In genomic region chr2:116062251-116062651, GRCm38 (mm10) we compare ENCODE assay signal across 8 mouse cellular contexts. TPM values are rescaled to one million over a fixed set of nuclear protein-coding genes. Genes with fewer than 3 reads are reported as not detected.
A peak's percentile ranks its signal among the peaks of the same experiment; 100 is the strongest.
DNase-seq lines count a peak whose midpoint lies in the region; ATAC-seq and TF ChIP-seq lines count a peak whose summit lies in the region.

No protein-coding gene starts in this region.

- H3K4me3 ChIP-seq in forebrain, postnatal 0 days (ENCODE audit: low read depth, low read length): peak overlapping the region; percentile 70
- peak overlapping the region; percentile 82 for H3K4me3 ChIP-seq in kidney, postnatal 0 days (replicated peaks; ENCODE audit: low read depth, low read length)
- H3K4me3 ChIP-seq in midbrain, embryonic 10.5 days: peak overlapping the region; percentile 83

- no peaks in the 10 kb centered on the region; the same call in 1 of the 2 replicates for H3K4me1 ChIP-seq in forebrain, postnatal 0 days (ENCODE audit: insufficient read depth)
- peaks cover 3% of the 10 kb centered on the region; the same call in 1 of the 2 replicates for H3K4me1 ChIP-seq in kidney, postnatal 0 days (replicated peaks; ENCODE audit: insufficient read depth, low read length)
- peaks cover 70% of the 10 kb centered on the region for H3K4me1 ChIP-seq in midbrain, embryonic 10.5 days

- H3K9ac ChIP-seq in forebrain, postnatal 0 days: peak overlapping the region; percentile 94
- peak overlapping the region; percentile 96 for H3K9ac ChIP-seq in kidney, postnatal 0 days (ENCODE audit: low read depth, low read length)

- no peak for TF ChIP-seq CTCF in forebrain, postnatal 0 days (IDR thresholded peaks at IDR 0.05; ENCODE audit: low read depth)
- no peak for TF ChIP-seq CTCF in kidney, postnatal 0 days (IDR thresholded peaks at IDR 0.05; ENCODE audit: low read depth)

- peak overlapping the region; percentile 96 for H3K27ac ChIP-seq in forebrain, postnatal 0 days (ENCODE audit: low read depth, low read length)
- peak overlapping the region; percentile 93 for H3K27ac ChIP-seq in kidney, postnatal 0 days
- peak overlapping the region; percentile 94 for H3K27ac ChIP-seq in midbrain, embryonic 10.5 days (replicated peaks)

- DNase-seq in lung, adult 18-20 months: peak; percentile 35 to 41
- no peak for DNase-seq in lung, postnatal 25 days (ENCODE audit: low spot score)
- peak; percentile 63 for DNase-seq in forebrain, postnatal 0 days
- peak; percentile 63 for DNase-seq in kidney, postnatal 0 days (ENCODE audit: low spot score)
- DNase-seq in midbrain, embryonic 10.5 days (ENCODE audit: low spot score): peak; percentile 69
- DNase-seq in urinary bladder, adult 18-20 months (ENCODE audit: low spot score in 2 of 2): no peak
- no peak for DNase-seq in cerebellum, postnatal 25 days

- under 1% methylated on average over 20 of the region's 20 CpGs for WGBS in forebrain, postnatal 0 days
- 0% methylated on average over 20 of the region's 20 CpGs for WGBS in kidney, postnatal 0 days
- under 1% methylated on average over 20 of the region's 20 CpGs for WGBS in midbrain, embryonic 10.5 days

- no peak for ATAC-seq in forebrain, postnatal 0 days
- ATAC-seq in kidney, postnatal 0 days (replicated peaks; ENCODE audit: low FRiP score, low read depth): no peak
- no peak for ATAC-seq in erythroblast, adult 5-6 weeks (replicated peaks; ENCODE audit: low FRiP score, poor library complexity, severe bottlenecking)

- no peaks in the 10 kb centered on the region for H3K36me3 ChIP-seq in forebrain, postnatal 0 days (ENCODE audit: insufficient read depth)
- peaks cover 7% of the 10 kb centered on the region; the same call in 1 of the 2 replicates for H3K36me3 ChIP-seq in kidney, postnatal 0 days (ENCODE audit: insufficient read depth, low read length)
- peaks cover 27% of the 10 kb centered on the region for H3K36me3 ChIP-seq in midbrain, embryonic 10.5 days

- peak overlapping the region; percentile 61 for H3K4me2 ChIP-seq in forebrain, postnatal 0 days (ENCODE audit: low read depth)
- peak overlapping the region; percentile 79 for H3K4me2 ChIP-seq in kidney, postnatal 0 days (ENCODE audit: low read length)

- H3K9me3 ChIP-seq in forebrain, postnatal 0 days (ENCODE audit: low read length): no peaks in the 10 kb centered on the region
- no peaks in the 10 kb centered on the region for H3K9me3 ChIP-seq in kidney, postnatal 0 days (replicated peaks; ENCODE audit: low read length)
- no peaks in the 10 kb centered on the region for H3K9me3 ChIP-seq in midbrain, embryonic 10.5 days (replicated peaks)

- no peaks in the 10 kb centered on the region for H3K27me3 ChIP-seq in forebrain, postnatal 0 days (ENCODE audit: insufficient read depth, low read length)
- H3K27me3 ChIP-seq in kidney, postnatal 0 days (ENCODE audit: insufficient read depth, low read length): no peaks in the 10 kb centered on the region
- H3K27me3 ChIP-seq in midbrain, embryonic 10.5 days (ENCODE audit: low read depth, poor library complexity, severe bottlenecking): peaks cover 39% of the 10 kb centered on the region

RNA-seq across cellular contexts. Expression of gene Meis2, which starts 3.4 kb away (rescaled TPM):
- total RNA-seq in forebrain, postnatal 0 days (2014; rRNA removed): 204 and 227 TPM in 2 replicates
- polyA plus RNA-seq in forebrain, postnatal 0 days (2015; fragmentation: Nextera tagmentation; extraction: Ambion mirVana): 85.5 and 106 TPM in 2 replicates
- polyA plus RNA-seq in kidney, postnatal 0 days (2015; fragmentation: Nextera tagmentation; extraction: Ambion mirVana): 52.8 and 60.4 TPM in 2 replicates
- polyA plus RNA-seq in midbrain, embryonic 10.5 days (2016; fragmentation: Nextera tagmentation; extraction: Ambion mirVana): 34.4 and 44.0 TPM in 2 replicates
- 0.63 TPM in 1 of 2 replicates, not detected in the other for total RNA-seq in erythroblast, adult 5-6 weeks (2015; ENCODE audit: low replicate concordance)
- total RNA-seq in erythroblast, adult 5-6 weeks (2017; ENCODE audit: low replicate concordance): not detected in 2 replicates

Comparison
In these comparisons a context has a peak if more than half of its experiments do, and no peak if none do; other contexts are left out.
1. DNase-seq: peak in lung, adult 18-20 months (2 of 2), forebrain, postnatal 0 days (single experiment), kidney, postnatal 0 days (single experiment) and midbrain, embryonic 10.5 days (single experiment); none in lung, postnatal 25 days (single experiment), urinary bladder, adult 18-20 months (0 of 2) and cerebellum, postnatal 25 days (0 of 2).
2. Peak in every context shown above with its lines, with median percentiles within 50 percentile points of each other: H3K27ac ChIP-seq and H3K4me3 ChIP-seq.